Mouse (Mus musculus) testis, postnatal 10 days (tissue): ENCODE results near the gene Acp2.
A peak's percentile ranks its signal among the peaks of the same experiment; 100 is the strongest.
"Not testable (repeated sequence)": the region's sequence is repeated elsewhere in the genome, so short reads cannot be mapped to it uniquely, and the experiment has no call there.

Experiments used
- DNase-seq: peaks from one replicate; pipeline ENCODE4 v3.0.0; 2021; ENCODE audit warnings: low spot score

The Acp2 gene

GRCm38 (mm10) chr2:91194624-91195332 is 7.9 kb upstream of the Acp2 start:
- DNase-seq, result peak; percentile 78

GRCm38 (mm10) chr2:91196577-91197001 is 6.1 kb upstream of the Acp2 start:
- no peak for DNase-seq

GRCm38 (mm10) chr2:91198888-91199287 is 3.8 kb upstream of the Acp2 start:
- DNase-seq, result no peak

- no peak for DNase-seq
Measured at GRCm38 (mm10) chr2:91202972-91203656, 429 bp downstream of the Acp2 start.

- no peak for DNase-seq
Measured at GRCm38 (mm10) chr2:91206254-91206775, 3.6 kb downstream of the Acp2 start.

- DNase-seq, result no peak
Measured at GRCm38 (mm10) chr2:91213311-91213710, 10.6 kb downstream of the Acp2 start.

- DNase-seq, result no peak
Measured at GRCm38 (mm10) chr2:91217032-91217431, 14.3 kb downstream of the Acp2 start.

- no peak for DNase-seq
Measured at GRCm38 (mm10) chr2:91220501-91220900, 17.8 kb downstream of the Acp2 start.

GRCm38 (mm10) chr2:91223614-91224013 is 20.9 kb downstream of the Acp2 start:
- no peak for DNase-seq

- no peak for DNase-seq
Measured at GRCm38 (mm10) chr2:91229735-91230134, 27.1 kb downstream of the Acp2 start.

GRCm38 (mm10) chr2:91236601-91237510 is 34.2 kb downstream of the Acp2 start, which contains the start of gene Ddb2:
TSS of gene Ddb2 (minus strand) at chr2:91236982.
- DNase-seq, result peak; percentile 98

- not testable (repeated sequence) for DNase-seq
Measured at GRCm38 (mm10) chr2:91237511-91238080, 34.9 kb downstream of the Acp2 start.

- DNase-seq, result no peak
Measured at GRCm38 (mm10) chr2:91242547-91242946, 39.9 kb downstream of the Acp2 start.

- no peak for DNase-seq
Measured at GRCm38 (mm10) chr2:91243416-91243815, 40.7 kb downstream of the Acp2 start.

GRCm38 (mm10) chr2:91244557-91245228 is 42.0 kb downstream of the Acp2 start:
- no peak for DNase-seq

GRCm38 (mm10) chr2:91248366-91248765 is 45.7 kb downstream of the Acp2 start:
- DNase-seq, result no peak

- DNase-seq, result no peak
Measured at GRCm38 (mm10) chr2:91252001-91252400, 49.3 kb downstream of the Acp2 start.

GRCm38 (mm10) chr2:91252512-91252911 is 49.8 kb downstream of the Acp2 start:
- DNase-seq, result no peak

- DNase-seq, result no peak
Measured at GRCm38 (mm10) chr2:91254725-91255380, 52.2 kb downstream of the Acp2 start.

- no peak for DNase-seq
Measured at GRCm38 (mm10) chr2:91255661-91256150, 53.0 kb downstream of the Acp2 start, which contains the start of gene Pacsin3. TSS of gene Pacsin3 (plus strand) at chr2:91255954.
